Mouse (Mus musculus): ENCODE measurements at regions not wholly inside any gene's neighbourhood (a gene's known extent, or its start where the extent isn't known, plus 50 kb on each side); places are given as distances from the start of the nearest gene placed in this dataset.

DNA sequence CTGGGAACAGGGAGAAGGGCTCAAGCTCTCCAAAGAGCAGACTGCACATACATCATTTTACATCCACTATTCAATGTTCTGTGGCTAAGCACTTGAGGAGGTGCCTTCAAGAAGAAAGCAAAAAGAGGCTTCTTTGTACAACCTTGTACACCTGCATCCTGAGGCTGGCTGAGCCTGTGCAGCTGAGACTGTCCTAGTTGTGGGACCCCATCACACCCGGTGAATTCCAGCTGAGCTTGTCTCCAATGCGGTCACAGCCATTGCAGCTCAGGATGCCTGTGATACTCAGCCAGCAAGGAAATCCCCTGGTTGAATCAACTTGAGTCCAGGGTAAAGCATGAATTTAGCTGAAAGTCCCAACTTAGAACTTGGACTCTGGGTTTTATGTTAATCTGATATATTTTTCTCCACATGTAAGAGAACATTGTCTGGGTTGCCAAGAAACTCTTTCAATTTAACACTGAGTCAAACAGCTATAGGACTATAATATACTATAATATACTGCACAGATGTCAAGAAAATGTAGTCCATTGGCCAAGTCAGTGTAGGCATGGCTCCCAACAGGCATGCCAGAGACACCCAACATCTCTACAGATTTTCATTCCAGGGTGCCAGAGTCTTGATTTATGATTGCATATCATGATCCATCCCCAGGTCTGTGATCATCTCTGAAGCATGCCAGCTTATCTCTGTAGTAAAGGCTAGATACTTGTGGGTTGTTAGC lies 599.2 kb downstream of the Pard3 start:
- no peak overlapping the region for H3K27ac ChIP-seq (ENCODE audit: low read depth, low read length)
- H3K4me3 ChIP-seq (ENCODE audit: low read depth, low read length) = no peak overlapping the region
- H3K36me3 ChIP-seq (ENCODE audit: insufficient read depth) = no peaks in the 10 kb centered on the region
- 88% methylated on average over 2 of the region's 2 CpGs for WGBS
- no peak overlapping the region for H3K9ac ChIP-seq
- peak; percentile 7 for DNase-seq
- TF ChIP-seq CTCF (IDR thresholded peaks at IDR 0.05; ENCODE audit: low read depth) = no peak
- H3K4me2 ChIP-seq (ENCODE audit: low read depth) = no peak overlapping the region
- no peaks in the 10 kb centered on the region for H3K4me1 ChIP-seq (ENCODE audit: insufficient read depth)
- peak; percentile 61 for ATAC-seq
- no peaks in the 10 kb centered on the region for H3K9me3 ChIP-seq (ENCODE audit: low read length)
- H3K27me3 ChIP-seq (ENCODE audit: insufficient read depth, low read length) = no peaks in the 10 kb centered on the region

GRCm38 (mm10) chr8:127666606-127667005 lies 602.9 kb downstream of the Pard3 start:
- Histone ChIP-seq H3K36me3 (ENCODE audit: insufficient read depth) (no peaks in the 10 kb centered on the region), H3K4me3 (ENCODE audit: low read depth, low read length) (no peak overlapping the region), H3K9ac (no peak overlapping the region), H3K9me3 (ENCODE audit: low read length) (no peaks in the 10 kb centered on the region), H3K27ac (ENCODE audit: low read depth, low read length) (no peak overlapping the region), H3K4me1 (ENCODE audit: insufficient read depth) (no peaks in the 10 kb centered on the region), H3K27me3 (ENCODE audit: insufficient read depth, low read length) (no peaks in the 10 kb centered on the region), H3K4me2 (ENCODE audit: low read depth) (no peak overlapping the region)
- TF ChIP-seq CTCF (IDR thresholded peaks at IDR 0.05; ENCODE audit: low read depth) = no peak
- 86% methylated on average over 2 of the region's 2 CpGs for WGBS
- DNase-seq = no peak
- no peak for ATAC-seq

DNA sequence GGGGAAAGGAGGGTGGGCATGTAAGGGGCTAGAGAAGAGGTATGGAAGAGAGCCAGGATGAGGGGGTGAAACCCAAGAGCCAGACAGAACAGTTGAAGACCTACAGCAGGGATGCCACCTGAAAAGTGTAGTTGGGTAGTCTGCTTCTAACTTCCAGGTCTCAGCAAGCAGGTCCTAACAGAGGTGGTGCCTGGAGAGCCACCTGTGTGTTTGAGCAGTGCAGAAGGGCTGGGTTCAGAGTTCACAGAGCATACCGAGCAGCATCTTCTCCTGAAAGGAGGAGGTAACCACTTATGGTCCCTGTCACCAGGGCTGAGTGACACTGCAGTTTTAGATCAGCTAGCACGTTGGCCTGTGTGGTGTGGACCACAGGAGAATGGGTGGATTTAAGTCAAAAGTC lies 605.3 kb downstream of the Pard3 start:
- Histone ChIP-seq H3K9me3 (ENCODE audit: low read length) (no peaks in the 10 kb centered on the region), H3K27me3 (ENCODE audit: insufficient read depth, low read length) (no peaks in the 10 kb centered on the region), H3K27ac (ENCODE audit: low read depth, low read length) (no peak overlapping the region), H3K4me2 (ENCODE audit: low read depth) (no peak overlapping the region), H3K4me1 (ENCODE audit: insufficient read depth) (no peaks in the 10 kb centered on the region), H3K9ac (no peak overlapping the region), H3K36me3 (ENCODE audit: insufficient read depth) (no peaks in the 10 kb centered on the region), H3K4me3 (ENCODE audit: low read depth, low read length) (no peak overlapping the region)
- TF ChIP-seq CTCF (IDR thresholded peaks at IDR 0.05; ENCODE audit: low read depth) = no peak
- WGBS = 58% methylated on average over 2 of the region's 2 CpGs
- DNase-seq (no peak), ATAC-seq (no peak)

DNA sequence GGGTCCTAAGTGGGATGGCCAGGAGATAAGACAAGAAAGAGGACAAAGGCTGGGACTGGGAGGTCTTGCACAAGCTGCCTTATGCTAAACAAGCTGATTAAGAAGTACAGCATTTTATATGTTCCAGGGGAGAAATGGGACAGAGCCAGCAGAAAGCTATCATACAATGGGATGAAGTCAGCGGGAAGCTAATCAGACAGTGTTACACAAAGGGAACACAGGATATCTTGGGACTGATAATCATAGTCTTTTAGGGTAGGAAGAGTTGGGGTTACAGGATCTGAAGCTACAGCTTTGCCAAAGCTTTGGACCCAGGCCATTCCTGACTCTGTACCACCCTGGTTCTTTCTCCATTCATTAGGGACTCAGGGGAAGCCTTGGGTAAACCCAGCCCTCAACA lies 610.4 kb downstream of the Pard3 start:
- Histone ChIP-seq H3K36me3 (ENCODE audit: insufficient read depth) (no peaks in the 10 kb centered on the region), H3K27ac (ENCODE audit: low read depth, low read length) (no peak overlapping the region), H3K9ac (no peak overlapping the region), H3K9me3 (ENCODE audit: low read length) (no peaks in the 10 kb centered on the region), H3K4me2 (ENCODE audit: low read depth) (no peak overlapping the region), H3K4me3 (ENCODE audit: low read depth, low read length) (no peak overlapping the region), H3K27me3 (ENCODE audit: insufficient read depth, low read length) (no peaks in the 10 kb centered on the region), H3K4me1 (ENCODE audit: insufficient read depth) (peaks cover 10% of the 10 kb centered on the region; the same call in 1 of the 2 replicates)
- ATAC-seq = no peak
- DNase-seq = no peak
- 83% methylated on average over 1 of the region's 1 CpGs for WGBS
- no peak for TF ChIP-seq CTCF (IDR thresholded peaks at IDR 0.05; ENCODE audit: low read depth)

- Histone ChIP-seq H3K9me3 (ENCODE audit: low read length) (no peaks in the 10 kb centered on the region), H3K27me3 (ENCODE audit: insufficient read depth, low read length) (no peaks in the 10 kb centered on the region), H3K4me2 (ENCODE audit: low read depth) (no peak overlapping the region), H3K4me1 (ENCODE audit: insufficient read depth) (peaks cover 10% of the 10 kb centered on the region; the same call in 1 of the 2 replicates), H3K4me3 (ENCODE audit: low read depth, low read length) (no peak overlapping the region), H3K36me3 (ENCODE audit: insufficient read depth) (no peaks in the 10 kb centered on the region), H3K9ac (no peak overlapping the region), H3K27ac (ENCODE audit: low read depth, low read length) (no peak overlapping the region)
- TF ChIP-seq CTCF (IDR thresholded peaks at IDR 0.05; ENCODE audit: low read depth) = no peak
- WGBS = 64% methylated on average over 4 of the region's 4 CpGs
- ATAC-seq = peak; percentile 84
- peak; percentile 67 for DNase-seq
These were observed 611.7 kb downstream of the Pard3 start for GRCm38 (mm10) chr8:127675377-127675776.

GRCm38 (mm10) chr8:127680205-127680604 lies 616.5 kb downstream of the Pard3 start:
- Histone ChIP-seq H3K4me3 (ENCODE audit: low read depth, low read length) (no peak overlapping the region), H3K4me1 (ENCODE audit: insufficient read depth) (peaks cover 10% of the 10 kb centered on the region; the same call in 1 of the 2 replicates), H3K36me3 (ENCODE audit: insufficient read depth) (no peaks in the 10 kb centered on the region), H3K9me3 (ENCODE audit: low read length) (no peaks in the 10 kb centered on the region), H3K27ac (ENCODE audit: low read depth, low read length) (no peak overlapping the region), H3K27me3 (ENCODE audit: insufficient read depth, low read length) (no peaks in the 10 kb centered on the region), H3K9ac (no peak overlapping the region), H3K4me2 (ENCODE audit: low read depth) (no peak overlapping the region)
- no peak for TF ChIP-seq CTCF (IDR thresholded peaks at IDR 0.05; ENCODE audit: low read depth)
- no peak for DNase-seq
- WGBS = 88% methylated on average over 3 of the region's 3 CpGs
- ATAC-seq = no peak

DNA sequence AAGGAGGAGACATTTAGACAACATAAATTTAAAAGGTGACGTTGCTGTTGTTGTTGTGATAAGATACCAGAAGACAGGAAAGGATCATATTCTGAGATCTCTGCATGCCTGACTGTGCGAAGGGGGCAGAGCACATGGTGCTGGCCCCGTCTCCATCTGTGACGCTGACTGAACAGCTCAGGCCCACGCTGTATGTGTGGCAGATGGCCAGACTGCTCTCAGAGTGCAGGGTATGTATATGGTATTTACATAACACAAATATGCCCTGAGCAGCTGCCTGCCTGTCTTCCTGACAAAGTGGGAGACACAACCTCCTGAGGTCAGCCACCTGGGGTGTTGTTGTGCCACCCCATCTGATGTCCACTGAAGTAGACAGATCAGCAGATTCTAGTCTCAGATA lies 620.5 kb downstream of the Pard3 start:
- Histone ChIP-seq H3K4me3 (ENCODE audit: low read depth, low read length) (no peak overlapping the region), H3K4me2 (ENCODE audit: low read depth) (no peak overlapping the region), H3K27me3 (ENCODE audit: insufficient read depth, low read length) (no peaks in the 10 kb centered on the region), H3K27ac (ENCODE audit: low read depth, low read length) (no peak overlapping the region), H3K36me3 (ENCODE audit: insufficient read depth) (no peaks in the 10 kb centered on the region), H3K4me1 (ENCODE audit: insufficient read depth) (no peaks in the 10 kb centered on the region), H3K9ac (no peak overlapping the region), H3K9me3 (ENCODE audit: low read length) (no peaks in the 10 kb centered on the region)
- TF ChIP-seq CTCF (IDR thresholded peaks at IDR 0.05; ENCODE audit: low read depth) = no peak
- DNase-seq = peak; percentile 22
- peak; percentile 81 for ATAC-seq
- 54% methylated on average over 5 of the region's 5 CpGs for WGBS
